Mouse (Mus musculus) forebrain, embryonic 12.5 days (tissue): ENCODE data around the gene Mgst3. TPM values are rescaled to one million over a fixed set of nuclear protein-coding genes. Genes with fewer than 3 reads are reported as not detected.
A peak's percentile ranks its signal among the peaks of the same experiment; 100 is the strongest.

Experiments used
- ATAC-seq: fragments of 200-750 bp; cut with Nextera tagmentation; 2 replicates; pipeline ENCODE4 v1.8.0; 2017; ENCODE audit warnings: moderate TSS enrichment; ENCODE audit not compliant: low FRiP score
- H3K27ac ChIP-seq: fragments of 300-500 bp; sonication (generic); 2 replicates; pipeline ENCODE4 v1.5.1; 2016; ENCODE audit warnings: mild to moderate bottlenecking
- H3K27me3 ChIP-seq: fragments of 300-500 bp; sonication (generic); 2 replicates; pipeline ENCODE4 v1.6.1; 2016; ENCODE audit warnings: mild to moderate bottlenecking
- H3K36me3 ChIP-seq: fragments of 300-500 bp; sonication (generic); replicated peaks from 2 replicates; pipeline ENCODE4 v1.6.1; 2016; ENCODE audit warnings: mild to moderate bottlenecking
- H3K4me1 ChIP-seq: fragments of 300-500 bp; sonication (generic); 2 replicates; pipeline ENCODE4 v1.6.1; 2016
- H3K4me2 ChIP-seq: fragments of 300-500 bp; sonication (generic); 2 replicates; pipeline ENCODE4 v1.6.1; 2016; ENCODE audit warnings: mild to moderate bottlenecking, moderate library complexity
- H3K4me3 ChIP-seq: fragments of 300-500 bp; sonication (generic); replicated peaks from 2 replicates; pipeline ENCODE4 v1.5.1; 2016; ENCODE audit warnings: mild to moderate bottlenecking
- H3K9ac ChIP-seq: fragments of 300-500 bp; sonication (generic); 2 replicates; pipeline ENCODE4 v1.6.1; 2016; ENCODE audit warnings: mild to moderate bottlenecking
- H3K9me3 ChIP-seq: fragments of 300-500 bp; sonication (generic); 2 replicates; pipeline ENCODE4 v1.6.1; 2016
- WGBS: fragments of 180-500 bp; shearing (Covaris S2); methylation state at CpG from one replicate; pipeline ENCODE4 v1.1.7; 2016; 5-methylcytosine and 5-hydroxymethylcytosine counted together
- polyA plus RNA-seq: library from polyadenylated mRNA; unstranded; fragments of >200 nt; fragmentation: Nextera tagmentation; extraction: Ambion mirVana; gene quantifications from 2 replicates; pipeline ENCODE4 v1.2.1, GENCODE M21; 2016

Gene Mgst3
- polyA plus RNA-seq, 1 experiment from 2014 or later = 37.9 TPM

- no peaks in the 10 kb centered on the region for H3K9me3 ChIP-seq
- no peak for ATAC-seq
- H3K36me3 ChIP-seq = no peaks in the 10 kb centered on the region
- H3K9ac ChIP-seq = no peak overlapping the region
- 77% methylated on average over 4 of the region's 4 CpGs for WGBS
- H3K27me3 ChIP-seq = peaks cover 14% of the 10 kb centered on the region
- no peak overlapping the region for H3K4me2 ChIP-seq
- H3K27ac ChIP-seq = no peak overlapping the region
- H3K4me1 ChIP-seq = no peaks in the 10 kb centered on the region
- no peak overlapping the region for H3K4me3 ChIP-seq
Measured at GRCm38 (mm10) chr1:167409601-167410000, 16.0 kb upstream of the Mgst3 start.

GRCm38 (mm10) chr1:167405237-167405636 is 11.6 kb upstream of the Mgst3 start:
- no peaks in the 10 kb centered on the region for H3K4me1 ChIP-seq
- no peak overlapping the region for H3K4me3 ChIP-seq
- no peak overlapping the region for H3K27ac ChIP-seq
- H3K9me3 ChIP-seq = no peaks in the 10 kb centered on the region
- 91% methylated on average over 4 of the region's 4 CpGs for WGBS
- peaks cover 10% of the 10 kb centered on the region for H3K27me3 ChIP-seq
- no peaks in the 10 kb centered on the region for H3K36me3 ChIP-seq
- H3K9ac ChIP-seq = no peak overlapping the region
- no peak overlapping the region for H3K4me2 ChIP-seq
- no peak for ATAC-seq

GRCm38 (mm10) chr1:167393281-167393680 is 360 bp downstream of the Mgst3 start:
- peak; percentile 13 for ATAC-seq
- no peak overlapping the region for H3K27ac ChIP-seq
- WGBS = 1% methylated on average over 15 of the region's 15 CpGs

GRCm38 (mm10) chr1:167392687-167393086 is 954 bp downstream of the Mgst3 start:
- 14% methylated on average over 8 of the region's 8 CpGs for WGBS
- ATAC-seq = no peak
- Histone ChIP-seq H3K9ac (no peak overlapping the region), H3K36me3 (no peaks in the 10 kb centered on the region), H3K27ac (no peak overlapping the region), H3K9me3 (no peaks in the 10 kb centered on the region), H3K4me3 (peak overlapping the region; percentile 64), H3K27me3 (peaks cover 25% of the 10 kb centered on the region), H3K4me1 (peaks cover 14% of the 10 kb centered on the region), H3K4me2 (peak overlapping the region; percentile 90)

More at GRCm38 (mm10) chr1:167393281-167393680, 360 bp downstream of the Mgst3 start:
- H3K9ac ChIP-seq = peak overlapping the region; percentile 70; the same call in 1 of the 2 replicates
- H3K36me3 ChIP-seq = no peaks in the 10 kb centered on the region
- peak overlapping the region; percentile 90 for H3K4me2 ChIP-seq
- H3K4me3 ChIP-seq = peak overlapping the region; percentile 64
- H3K9me3 ChIP-seq = no peaks in the 10 kb centered on the region
- H3K27me3 ChIP-seq = peaks cover 25% of the 10 kb centered on the region
- peaks cover 14% of the 10 kb centered on the region for H3K4me1 ChIP-seq

- WGBS = 62% methylated on average over 2 of the region's 2 CpGs
- H3K27me3 ChIP-seq = peaks cover 25% of the 10 kb centered on the region
- no peaks in the 10 kb centered on the region for H3K9me3 ChIP-seq
- peaks cover 14% of the 10 kb centered on the region for H3K4me1 ChIP-seq
- no peak overlapping the region; the same call in 1 of the 2 replicates for H3K4me3 ChIP-seq
- H3K36me3 ChIP-seq = no peaks in the 10 kb centered on the region
- no peak for ATAC-seq
- H3K9ac ChIP-seq = no peak overlapping the region
- no peak overlapping the region for H3K27ac ChIP-seq
- peak overlapping the region; percentile 90 for H3K4me2 ChIP-seq
Measured at GRCm38 (mm10) chr1:167392031-167392640, 1.5 kb downstream of the Mgst3 start.

GRCm38 (mm10) chr1:167391241-167391640 is 2.4 kb downstream of the Mgst3 start:
- Histone ChIP-seq H3K4me1 (peaks cover 14% of the 10 kb centered on the region), H3K27me3 (peaks cover 25% of the 10 kb centered on the region), H3K27ac (no peak overlapping the region), H3K9me3 (no peaks in the 10 kb centered on the region), H3K36me3 (no peaks in the 10 kb centered on the region), H3K4me3 (no peak overlapping the region), H3K9ac (no peak overlapping the region), H3K4me2 (no peak overlapping the region)
- ATAC-seq = no peak
- WGBS = 80% methylated on average over 6 of the region's 6 CpGs

- WGBS = 84% methylated on average over 4 of the region's 4 CpGs
- Histone ChIP-seq H3K9ac (no peak overlapping the region), H3K4me1 (peaks cover 14% of the 10 kb centered on the region), H3K4me3 (no peak overlapping the region), H3K36me3 (no peaks in the 10 kb centered on the region), H3K27ac (no peak overlapping the region), H3K27me3 (peaks cover 19% of the 10 kb centered on the region), H3K4me2 (no peak overlapping the region), H3K9me3 (no peaks in the 10 kb centered on the region)
- no peak for ATAC-seq
Measured at GRCm38 (mm10) chr1:167390381-167390780, 3.3 kb downstream of the Mgst3 start.

GRCm38 (mm10) chr1:167389584-167389983 is 4.1 kb downstream of the Mgst3 start:
- peaks cover 15% of the 10 kb centered on the region for H3K27me3 ChIP-seq
- H3K36me3 ChIP-seq = no peaks in the 10 kb centered on the region
- no peaks in the 10 kb centered on the region for H3K9me3 ChIP-seq
- ATAC-seq = no peak
- no peak overlapping the region for H3K9ac ChIP-seq
- H3K4me2 ChIP-seq = no peak overlapping the region
- H3K4me1 ChIP-seq = peaks cover 12% of the 10 kb centered on the region
- no peak overlapping the region for H3K27ac ChIP-seq
- H3K4me3 ChIP-seq = no peak overlapping the region
- 91% methylated on average over 7 of the region's 7 CpGs for WGBS

GRCm38 (mm10) chr1:167388571-167388970 is 5.1 kb downstream of the Mgst3 start:
- Histone ChIP-seq H3K9ac (no peak overlapping the region), H3K9me3 (no peaks in the 10 kb centered on the region), H3K27me3 (peaks cover 15% of the 10 kb centered on the region), H3K36me3 (no peaks in the 10 kb centered on the region), H3K4me3 (no peak overlapping the region), H3K4me2 (no peak overlapping the region), H3K4me1 (peaks cover 11% of the 10 kb centered on the region), H3K27ac (no peak overlapping the region)
- no peak for ATAC-seq
- WGBS = 83% methylated on average over 6 of the region's 6 CpGs

- ATAC-seq = no peak
- no peak overlapping the region for H3K9ac ChIP-seq
- no peak overlapping the region for H3K4me2 ChIP-seq
- 84% methylated on average over 3 of the region's 3 CpGs for WGBS
- H3K4me1 ChIP-seq = peaks cover 11% of the 10 kb centered on the region
- H3K4me3 ChIP-seq = no peak overlapping the region
- peaks cover 9% of the 10 kb centered on the region for H3K27me3 ChIP-seq
- no peak overlapping the region for H3K27ac ChIP-seq
- H3K36me3 ChIP-seq = no peaks in the 10 kb centered on the region
- no peaks in the 10 kb centered on the region for H3K9me3 ChIP-seq
Measured at GRCm38 (mm10) chr1:167387796-167388195, 5.8 kb downstream of the Mgst3 start.

GRCm38 (mm10) chr1:167387310-167387709 is 6.3 kb downstream of the Mgst3 start:
- Histone ChIP-seq H3K36me3 (no peaks in the 10 kb centered on the region), H3K4me1 (peaks cover 9% of the 10 kb centered on the region), H3K9me3 (no peaks in the 10 kb centered on the region), H3K27ac (no peak overlapping the region), H3K4me2 (no peak overlapping the region), H3K4me3 (no peak overlapping the region), H3K9ac (no peak overlapping the region), H3K27me3 (peaks cover 5% of the 10 kb centered on the region)
- no peak for ATAC-seq
- WGBS = 89% methylated on average over 2 of the region's 2 CpGs

GRCm38 (mm10) chr1:167386466-167386865 is 7.2 kb downstream of the Mgst3 start:
- WGBS = 24% methylated on average over 2 of the region's 2 CpGs
- H3K4me1 ChIP-seq = peaks cover 9% of the 10 kb centered on the region
- no peak for ATAC-seq
- H3K9me3 ChIP-seq = no peaks in the 10 kb centered on the region
- H3K36me3 ChIP-seq = no peaks in the 10 kb centered on the region
- H3K27ac ChIP-seq = no peak overlapping the region
- no peak overlapping the region for H3K4me2 ChIP-seq
- no peak overlapping the region for H3K4me3 ChIP-seq
- no peaks in the 10 kb centered on the region for H3K27me3 ChIP-seq
- no peak overlapping the region for H3K9ac ChIP-seq

GRCm38 (mm10) chr1:167385636-167386035 is 8.0 kb downstream of the Mgst3 start:
- WGBS = 65% methylated on average over 5 of the region's 5 CpGs
- H3K36me3 ChIP-seq = no peaks in the 10 kb centered on the region
- H3K9ac ChIP-seq = no peak overlapping the region
- no peak overlapping the region for H3K4me3 ChIP-seq
- no peaks in the 10 kb centered on the region for H3K9me3 ChIP-seq
- peaks cover 9% of the 10 kb centered on the region for H3K4me1 ChIP-seq
- H3K4me2 ChIP-seq = no peak overlapping the region
- H3K27ac ChIP-seq = no peak overlapping the region
- no peaks in the 10 kb centered on the region for H3K27me3 ChIP-seq
- ATAC-seq = no peak
